Mouse (Mus musculus) CD4-positive helper T cell, adult 2 months (primary cell): ENCODE measurements at regions not wholly inside any gene's neighbourhood (a gene's known extent, or its start where the extent isn't known, plus 50 kb on each side); places are given as distances from the start of the nearest gene placed in this dataset.
A peak's percentile ranks its signal among the peaks of the same experiment; 100 is the strongest.

ENCODE experiments used
- DNase-seq: peaks from one replicate; pipeline ENCODE4 v3.0.0-alpha.2; 2012; ENCODE audit warnings: low read depth, missing footprints, low spot score

DNA sequence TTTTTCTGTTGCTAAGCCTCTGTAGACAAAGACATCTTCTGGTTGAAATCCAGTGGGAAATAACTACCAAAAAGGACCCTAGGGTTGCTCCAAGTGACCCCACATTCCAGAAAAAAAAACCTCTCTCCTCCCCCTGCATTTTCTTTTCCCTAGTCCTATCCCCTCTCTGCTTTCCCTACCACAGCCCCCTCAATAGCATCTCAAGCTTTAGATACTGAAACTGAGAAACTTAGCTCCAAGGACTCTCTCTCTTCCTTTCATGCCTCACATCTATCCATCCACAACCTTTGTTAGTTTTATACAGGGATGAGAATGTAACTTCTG is 207.5 kb upstream of the Ercc4 start:
- DNase-seq, result no peak

- no peak for DNase-seq
These were observed 206.3 kb upstream of the Ercc4 start for GRCm38 (mm10) chr16:12903161-12903560.

DNA sequence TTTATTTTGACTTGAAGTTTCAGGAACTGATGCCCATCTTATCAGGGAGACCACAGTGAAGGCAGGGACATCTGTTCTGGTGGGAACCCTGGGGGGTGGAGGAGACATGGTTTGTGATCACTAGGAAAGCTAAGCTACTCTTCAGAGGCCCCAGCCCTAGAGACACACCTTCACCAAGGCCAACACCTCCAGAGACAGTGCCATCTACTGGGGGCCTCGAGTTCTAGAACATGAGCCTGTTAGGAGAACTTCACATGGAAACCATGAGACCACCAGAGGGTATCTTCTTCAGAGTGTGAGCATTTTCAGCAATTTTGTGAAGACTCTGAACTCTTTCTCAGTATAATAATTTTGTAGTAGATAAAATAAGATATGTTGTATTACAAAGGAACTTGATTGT is 204.5 kb upstream of the Ercc4 start:
- DNase-seq, result no peak

DNA sequence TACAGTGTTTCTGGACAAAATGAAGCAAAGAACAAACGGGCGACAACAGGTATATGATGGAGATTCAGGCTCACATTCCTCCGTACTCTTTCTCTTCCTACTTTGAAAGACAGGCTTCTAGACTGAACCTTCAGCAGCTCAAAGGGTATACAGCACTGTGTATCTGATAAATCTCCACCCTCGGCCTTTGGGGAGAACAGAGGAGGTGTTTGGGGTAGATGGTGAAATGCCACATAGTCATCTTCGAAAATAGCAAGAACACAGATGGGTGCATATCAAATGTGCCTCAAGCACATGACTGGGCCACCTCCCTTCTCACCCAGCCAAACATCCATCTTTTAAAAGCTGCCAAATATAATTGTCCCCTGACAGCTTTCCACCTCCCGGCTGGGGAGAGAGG is 184.8 kb upstream of the Ercc4 start:
- no peak for DNase-seq

DNA sequence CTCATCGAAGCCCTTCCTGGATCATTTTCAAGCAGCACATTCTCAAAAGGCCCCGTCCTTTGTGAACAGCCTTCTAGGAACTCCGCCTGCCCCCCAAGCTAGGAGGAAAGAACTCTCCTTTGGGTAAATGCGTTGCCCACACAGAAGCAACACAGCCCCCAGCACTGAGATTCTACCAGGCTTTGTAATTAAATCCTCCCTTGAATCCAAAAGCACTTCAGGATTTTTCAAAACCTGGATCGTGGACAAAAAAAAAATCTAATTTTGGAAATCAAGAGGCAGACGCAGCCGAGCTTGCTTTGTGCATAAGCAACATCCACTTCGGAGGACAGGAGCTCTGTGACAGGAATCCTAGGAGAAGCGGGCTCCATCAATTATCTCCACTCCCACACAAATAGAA is 183.6 kb upstream of the Ercc4 start:
- no peak for DNase-seq

GRCm38 (mm10) chr16:12931111-12931510 is 178.4 kb upstream of the Ercc4 start:
- DNase-seq, result no peak

DNA sequence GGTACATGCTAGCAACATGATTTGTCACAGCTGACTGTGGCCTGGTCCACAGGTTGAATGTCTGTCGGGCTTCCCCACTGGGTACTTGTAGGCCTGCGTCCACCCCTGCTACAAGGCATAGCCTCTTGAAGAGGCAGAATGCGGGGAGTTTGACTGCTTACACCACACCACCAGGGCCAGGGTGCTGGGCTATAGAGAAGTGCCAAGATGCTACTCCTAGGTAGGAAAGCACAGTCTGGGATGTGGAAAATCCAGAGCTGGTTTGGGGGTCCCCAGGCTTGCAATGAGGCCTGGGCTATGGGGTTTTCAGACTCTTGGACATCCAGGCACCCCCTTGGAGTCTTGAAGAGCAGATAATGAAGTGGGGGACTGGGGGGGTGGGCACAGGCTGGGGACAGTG is 176.5 kb upstream of the Ercc4 start:
- DNase-seq, result no peak

- no peak for DNase-seq
These were observed 174.9 kb upstream of the Ercc4 start for GRCm38 (mm10) chr16:12934586-12934985.

DNA sequence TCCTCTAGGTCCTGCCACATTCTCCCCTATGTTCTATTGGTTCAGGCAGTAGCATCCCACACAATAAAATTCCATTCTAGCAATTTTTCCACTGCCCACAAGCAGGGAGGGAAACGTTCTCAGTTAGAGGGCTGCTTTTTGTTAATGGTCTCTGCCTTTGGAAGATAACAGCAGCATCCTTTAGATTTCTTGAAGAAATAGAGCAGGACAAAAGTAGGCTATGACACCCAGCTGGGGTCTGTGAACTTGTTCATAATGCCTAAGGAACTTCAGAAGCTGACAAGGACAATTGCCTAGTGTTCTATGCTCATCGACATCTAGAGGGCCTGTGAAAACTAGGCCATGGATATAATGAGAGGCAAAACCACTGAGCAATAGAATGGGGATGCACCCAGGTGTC is 174.2 kb upstream of the Ercc4 start:
- no peak for DNase-seq

GRCm38 (mm10) chr16:12936571-12936970 is 172.9 kb upstream of the Ercc4 start:
- no peak for DNase-seq

DNA sequence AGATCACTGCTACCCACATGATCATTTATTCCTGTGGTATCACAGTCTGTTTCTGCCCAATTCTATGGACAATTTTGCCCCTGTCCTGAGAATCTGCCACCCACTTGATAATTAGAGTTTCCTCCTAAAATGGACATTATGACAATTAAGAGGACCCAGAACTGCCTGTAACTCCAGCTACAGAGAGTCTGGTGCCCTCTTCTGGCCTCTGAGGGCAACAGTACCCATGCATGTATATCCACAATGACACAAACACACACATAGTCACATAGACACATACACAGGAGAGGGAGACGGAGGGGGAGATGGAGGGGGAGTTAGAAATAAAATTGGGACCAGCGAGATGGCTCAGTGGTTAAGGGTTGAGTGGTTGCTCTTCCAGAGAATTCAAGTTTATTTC is 170.9 kb upstream of the Ercc4 start:
- no peak for DNase-seq

GRCm38 (mm10) chr16:12951176-12951575 is 158.3 kb upstream of the Ercc4 start:
- no peak for DNase-seq

GRCm38 (mm10) chr16:12954028-12954427 is 155.5 kb upstream of the Ercc4 start:
- no peak for DNase-seq

DNA sequence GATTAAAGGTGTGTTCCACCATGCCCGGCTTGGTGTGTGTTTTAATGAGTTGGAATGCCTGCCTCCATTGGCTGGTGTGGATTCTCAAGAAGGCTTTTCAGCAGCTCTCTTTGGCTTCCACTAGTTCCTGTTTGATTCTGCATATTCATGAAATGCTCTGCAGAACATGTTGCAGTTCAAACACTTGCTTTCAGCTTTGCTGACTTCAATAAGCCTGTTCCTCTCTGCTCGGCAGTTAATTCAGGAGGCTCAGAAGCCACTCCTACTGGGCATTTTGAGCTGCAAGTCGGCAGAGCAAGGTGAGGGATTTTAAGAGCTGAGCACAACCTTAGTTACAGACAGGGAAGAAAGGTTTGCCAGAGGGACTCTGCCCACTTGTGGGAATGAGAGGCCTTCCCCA is 153.1 kb upstream of the Ercc4 start:
- no peak for DNase-seq

GRCm38 (mm10) chr16:12960885-12961284 is 148.6 kb upstream of the Ercc4 start:
- no peak for DNase-seq

DNA sequence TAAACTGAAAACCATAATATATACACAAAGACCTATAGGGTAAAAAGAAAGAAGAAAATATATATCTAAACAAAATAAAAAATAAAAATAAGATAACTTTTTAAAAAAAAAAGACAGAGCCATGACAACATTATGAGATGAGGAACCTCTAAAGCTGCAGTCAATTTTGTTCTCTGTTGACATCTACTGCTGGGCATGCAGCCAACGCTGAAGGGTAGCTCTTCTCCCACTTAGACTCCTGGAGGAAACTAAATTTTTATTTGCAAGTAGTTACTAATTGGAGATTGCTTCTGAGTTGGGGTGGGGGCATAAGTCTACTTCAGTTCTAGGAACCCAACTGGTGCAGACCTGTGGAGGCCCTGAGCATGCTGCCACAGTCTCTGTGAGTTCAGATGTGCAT is 126.8 kb upstream of the Ercc4 start:
- DNase-seq, result no peak

DNA sequence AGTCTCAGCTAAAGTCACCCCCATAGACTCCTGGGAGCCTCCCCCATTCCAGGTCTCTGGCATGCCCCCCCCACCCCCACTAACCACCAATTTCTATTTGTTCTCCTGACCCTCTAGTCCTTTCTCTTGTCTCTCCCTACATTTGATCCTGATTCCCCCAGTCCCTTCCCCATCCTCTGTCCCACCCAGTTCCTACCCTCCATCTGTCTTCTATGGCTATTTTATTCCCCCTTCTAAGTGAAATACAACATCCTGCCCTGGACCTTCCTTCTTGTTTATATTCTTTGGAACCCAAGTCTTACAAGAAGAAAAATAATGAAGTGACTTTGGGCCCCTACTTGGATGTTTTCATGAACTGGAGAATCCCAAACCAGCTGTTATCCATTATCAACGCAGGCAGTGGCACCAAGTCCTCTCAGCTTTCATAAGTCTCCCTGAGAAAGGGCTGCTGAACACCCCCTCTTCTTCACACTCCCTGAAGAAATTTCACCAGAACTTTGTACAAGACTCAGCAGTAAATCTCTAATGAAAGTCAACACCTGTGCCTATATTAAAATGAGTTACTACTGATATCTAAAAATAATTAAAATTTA is 108.1 kb upstream of the Ercc4 start:
- DNase-seq, result no peak

DNA sequence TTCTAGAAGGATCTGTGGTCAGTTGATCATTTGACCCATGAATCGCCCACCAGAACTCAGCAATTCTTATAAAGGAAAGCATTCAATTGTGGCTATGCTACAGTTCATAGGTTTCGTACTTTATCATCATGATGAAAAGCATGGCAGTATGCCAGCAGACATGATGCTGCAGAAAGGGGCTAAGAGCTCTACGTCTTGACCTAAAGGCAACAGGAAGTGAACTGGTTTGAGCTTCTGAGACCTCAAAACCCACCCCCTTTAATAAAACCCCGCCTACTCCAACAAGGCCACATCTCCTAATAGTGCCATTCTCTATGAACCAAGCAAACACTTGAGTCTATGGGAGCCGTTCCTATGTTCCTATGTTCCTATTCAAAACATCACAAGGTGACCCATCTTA is 96.6 kb upstream of the Ercc4 start:
- no peak for DNase-seq

- DNase-seq, result no peak
These were observed 95.4 kb upstream of the Ercc4 start for GRCm38 (mm10) chr16:13013891-13014644.

DNA sequence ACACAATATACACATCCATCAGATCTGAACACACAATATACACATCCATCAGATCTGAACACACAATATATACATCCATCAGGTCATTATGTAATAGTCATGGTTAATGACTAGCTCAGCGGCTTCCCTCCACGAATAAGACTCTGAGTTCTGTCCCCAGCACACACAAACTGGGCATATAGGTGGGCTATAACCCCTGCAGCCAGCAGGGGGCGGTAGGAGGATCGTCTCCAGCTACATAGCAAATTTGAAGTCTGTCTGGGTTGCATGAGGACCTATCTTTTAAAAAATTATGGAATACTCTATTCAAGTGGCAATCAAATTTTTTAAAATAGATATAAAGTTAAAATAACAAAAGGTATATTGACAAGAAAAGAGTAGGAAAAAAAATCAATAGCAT is 86.6 kb upstream of the Ercc4 start:
- peak; percentile 33 for DNase-seq

- no peak for DNase-seq
These were observed 84.1 kb upstream of the Ercc4 start for GRCm38 (mm10) chr16:13025393-13025792.

- DNase-seq, result no peak
These were observed 75.3 kb upstream of the Ercc4 start for GRCm38 (mm10) chr16:13034136-13034535.

GRCm38 (mm10) chr16:13036596-13036995 is 72.9 kb upstream of the Ercc4 start:
- no peak for DNase-seq
